Mouse (Mus musculus) cerebellum, adult 8-10 months (tissue): ENCODE measurements around the gene Psmb3.
A peak's percentile ranks its signal among the peaks of the same experiment; 100 is the strongest.
"Not testable (repeated sequence)": the region's sequence is repeated elsewhere in the genome, so short reads cannot be mapped to it uniquely, and the experiment has no call there.

Experiments
- DNase-seq: peaks from one replicate; pipeline ENCODE4 v3.0.0; 2022

Psmb3 gene

GRCm38 (mm10) chr11:97697199-97697890 is 5.9 kb upstream of the Psmb3 start:
- DNase-seq, result no peak

DNA sequence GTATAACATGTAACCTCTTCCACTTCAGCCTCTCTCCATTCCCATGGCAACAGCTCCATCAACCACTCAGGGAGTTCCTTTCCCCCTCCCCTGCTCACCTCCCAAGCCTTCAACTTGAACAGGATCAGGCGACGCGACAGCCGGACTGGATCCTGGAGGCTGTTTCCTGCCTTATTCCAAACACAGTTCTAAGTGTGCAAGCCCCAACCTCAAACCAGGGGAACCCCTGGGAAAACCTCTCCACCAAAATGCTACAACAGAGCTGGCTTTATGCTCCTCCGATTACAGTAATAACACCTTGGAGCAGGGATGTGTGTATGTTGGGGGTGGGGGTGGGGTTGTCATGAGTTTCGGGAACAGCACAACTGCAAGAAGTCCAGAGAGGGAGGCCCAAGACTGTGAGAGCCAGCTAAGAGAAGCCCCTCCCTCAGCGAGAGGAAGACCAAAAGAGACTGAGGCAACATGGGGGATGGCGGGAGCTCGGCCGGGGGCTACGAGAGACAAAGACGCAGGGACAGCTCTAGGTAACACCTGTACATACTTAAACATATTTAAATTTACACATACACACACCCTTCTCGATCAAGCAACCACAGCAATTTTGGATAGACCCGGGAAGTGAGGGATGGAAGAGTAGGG is 5.2 kb upstream of the Psmb3 start:
- DNase-seq, result no peak

- peak; percentile 64 for DNase-seq
Observed at GRCm38 (mm10) chr11:97698741-97699611, 4.2 kb upstream of the Psmb3 start.

DNA sequence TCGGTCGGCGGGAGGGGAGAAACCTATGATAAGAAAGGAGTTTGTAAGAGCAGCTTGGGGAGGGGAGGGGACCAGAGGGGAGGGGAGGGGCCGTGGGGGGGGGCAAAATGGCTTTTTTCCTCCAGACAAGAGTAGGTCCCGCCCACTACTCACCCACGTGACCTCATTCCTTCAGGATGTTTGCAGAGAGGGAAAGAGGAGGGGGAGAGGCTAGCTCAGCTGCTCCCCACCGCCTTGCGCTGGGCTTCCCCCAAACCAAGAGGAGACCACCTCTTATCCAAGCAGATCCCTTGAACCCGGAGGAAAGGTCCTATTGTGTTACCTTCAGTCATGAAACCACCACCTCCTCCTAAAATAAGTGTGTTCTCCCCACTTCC is 3.6 kb upstream of the Psmb3 start:
- peak; percentile 83 for DNase-seq

DNA sequence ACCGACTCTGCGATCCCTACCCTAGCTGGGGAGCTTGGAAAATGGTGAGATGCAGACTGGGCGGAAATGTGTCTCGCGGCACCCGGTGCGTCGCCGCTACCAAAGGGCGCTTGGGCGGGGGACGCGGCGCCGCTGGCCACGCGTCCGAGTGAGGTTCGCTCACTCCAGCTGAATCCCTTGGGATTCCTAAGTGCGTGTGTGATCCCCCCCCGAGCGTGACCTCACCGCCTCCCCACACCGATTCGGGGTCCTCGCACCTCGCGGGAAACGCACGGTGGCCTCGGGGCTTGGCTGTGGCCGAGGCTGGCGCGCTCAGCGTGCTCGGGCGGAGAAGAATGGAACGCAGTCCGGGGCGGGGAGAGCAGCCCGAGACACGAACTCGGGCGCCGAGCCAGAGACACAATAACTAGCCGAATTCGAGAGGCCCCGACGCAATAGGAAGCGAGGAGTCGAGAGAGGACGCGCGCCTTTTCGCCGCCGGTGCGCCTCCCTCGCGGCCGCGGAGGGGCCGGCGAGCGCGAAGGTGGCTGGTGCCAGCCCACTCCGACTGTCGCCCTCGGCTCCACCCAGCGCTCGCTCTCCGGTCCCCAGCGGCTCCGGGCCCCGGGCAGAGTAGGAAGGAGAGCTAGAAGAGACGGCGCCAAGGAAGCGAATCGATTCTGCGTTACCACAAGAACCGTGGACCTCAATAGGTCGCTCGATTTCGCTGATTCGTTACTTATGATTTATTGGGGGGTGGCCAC is 3.0 kb upstream of the Psmb3 start, which contains the start of gene Pcgf2:
Gene Pcgf2 (minus strand): TSS at position 495 of the 743 bp plus-strand sequence.
- DNase-seq, result peak; percentile 80

- DNase-seq, result no peak
Observed at GRCm38 (mm10) chr11:97700746-97701580, 2.2 kb upstream of the Psmb3 start.

DNA sequence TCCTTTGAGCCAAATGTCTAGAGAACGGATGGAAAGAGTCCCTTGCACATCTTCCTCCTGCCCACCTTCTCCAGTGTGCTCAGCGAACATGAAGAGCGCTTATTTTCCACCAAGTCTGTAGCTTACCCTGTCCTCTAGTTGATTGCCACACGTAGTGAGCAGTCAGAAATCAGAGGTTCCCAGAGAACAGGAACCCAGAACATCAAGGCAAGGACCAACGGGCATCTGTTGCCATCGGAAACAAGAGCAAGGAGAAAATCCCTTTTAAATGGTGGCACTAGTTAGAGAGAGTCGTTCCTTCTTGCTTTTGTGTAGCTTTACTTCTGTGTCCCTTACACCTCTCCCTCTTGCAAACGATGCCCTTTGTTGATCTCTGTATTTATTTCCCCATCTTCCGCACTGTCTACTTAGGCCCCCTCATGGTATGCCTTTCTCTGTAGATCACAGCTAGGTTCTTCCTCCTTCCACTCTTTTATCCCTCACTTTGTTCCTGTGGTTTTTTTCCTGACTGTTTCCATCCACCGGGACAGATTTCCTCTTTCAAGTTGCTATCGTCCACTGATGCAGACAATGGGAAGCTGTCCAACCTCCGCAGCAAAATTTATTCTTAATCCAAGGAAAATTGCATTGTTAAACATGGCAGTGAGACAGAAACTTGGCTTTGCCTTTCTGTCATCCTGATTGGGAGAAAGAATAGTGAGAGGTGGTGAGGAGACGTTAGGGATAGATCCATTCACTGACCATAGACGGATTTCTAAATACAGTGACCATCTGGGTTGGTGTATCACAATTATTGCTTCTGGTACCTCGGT is 1.4 kb upstream of the Psmb3 start:
- DNase-seq, result no peak

- DNase-seq, result peak; percentile 89
Observed at GRCm38 (mm10) chr11:97702393-97702745, 830 bp upstream of the Psmb3 start.

DNA sequence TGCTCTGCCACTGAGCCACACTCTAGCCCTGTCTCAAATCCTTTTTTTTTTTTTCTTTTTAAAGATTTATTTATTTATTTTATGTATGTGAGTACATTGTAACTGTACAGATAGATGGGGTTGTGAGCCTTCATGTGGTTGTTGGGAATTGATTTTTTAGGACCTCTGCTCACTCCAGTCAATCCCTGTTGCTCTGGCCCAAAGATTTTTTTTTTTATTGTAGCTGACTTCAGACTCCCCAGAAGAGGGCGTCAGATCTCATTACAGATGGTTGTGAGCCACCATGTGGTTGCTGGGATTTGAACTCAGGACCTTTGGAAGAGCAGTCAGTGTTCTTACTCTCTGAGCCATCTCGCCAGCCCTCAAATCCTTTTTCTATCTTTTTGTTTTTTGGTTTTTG is 6.9 kb downstream of the Psmb3 start:
- DNase-seq, result not testable (repeated sequence)

- DNase-seq, result no peak
Observed at GRCm38 (mm10) chr11:97711200-97711900, 8.2 kb downstream of the Psmb3 start.

DNA sequence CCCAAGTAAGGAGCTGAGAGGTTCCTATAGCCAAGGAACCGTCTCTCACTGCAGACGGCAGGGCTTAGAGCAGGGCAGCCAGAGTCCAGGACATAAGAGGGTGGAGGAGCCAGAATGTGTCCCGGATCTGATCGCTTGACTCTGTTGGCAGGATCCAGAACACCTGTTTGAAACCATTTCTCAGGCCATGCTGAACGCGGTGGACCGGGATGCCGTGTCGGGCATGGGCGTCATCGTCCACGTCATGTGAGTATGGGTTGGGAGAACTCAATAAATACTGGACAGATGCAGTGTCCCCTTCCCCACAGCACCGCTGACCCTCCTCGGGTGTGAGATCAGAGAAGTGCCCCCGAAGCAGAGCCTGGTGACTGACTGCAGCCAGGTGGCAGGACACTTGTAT is 9.1 kb downstream of the Psmb3 start:
- DNase-seq, result no peak

- no peak for DNase-seq
Observed at GRCm38 (mm10) chr11:97713896-97714295, 10.7 kb downstream of the Psmb3 start.

DNA sequence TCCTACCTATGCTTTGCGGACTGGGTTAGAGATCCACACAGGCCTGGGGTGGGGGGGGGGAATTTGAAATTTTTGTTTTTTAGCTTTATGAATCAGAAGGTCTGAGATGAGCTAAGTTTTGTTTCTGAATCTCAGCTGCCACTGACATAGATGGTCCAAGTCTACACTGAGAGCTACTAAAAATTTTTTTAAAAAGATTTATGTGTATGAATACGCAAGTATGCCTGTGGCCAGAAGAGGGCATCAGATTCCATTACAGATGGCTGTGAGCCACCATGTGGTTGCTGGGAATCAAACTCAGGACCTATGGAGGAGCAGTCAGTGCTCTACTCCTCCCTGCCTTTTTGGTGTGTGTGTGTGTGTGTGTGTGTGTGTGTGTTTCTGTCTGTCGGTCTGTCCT is 11.2 kb downstream of the Psmb3 start:
- DNase-seq, result no peak

DNA sequence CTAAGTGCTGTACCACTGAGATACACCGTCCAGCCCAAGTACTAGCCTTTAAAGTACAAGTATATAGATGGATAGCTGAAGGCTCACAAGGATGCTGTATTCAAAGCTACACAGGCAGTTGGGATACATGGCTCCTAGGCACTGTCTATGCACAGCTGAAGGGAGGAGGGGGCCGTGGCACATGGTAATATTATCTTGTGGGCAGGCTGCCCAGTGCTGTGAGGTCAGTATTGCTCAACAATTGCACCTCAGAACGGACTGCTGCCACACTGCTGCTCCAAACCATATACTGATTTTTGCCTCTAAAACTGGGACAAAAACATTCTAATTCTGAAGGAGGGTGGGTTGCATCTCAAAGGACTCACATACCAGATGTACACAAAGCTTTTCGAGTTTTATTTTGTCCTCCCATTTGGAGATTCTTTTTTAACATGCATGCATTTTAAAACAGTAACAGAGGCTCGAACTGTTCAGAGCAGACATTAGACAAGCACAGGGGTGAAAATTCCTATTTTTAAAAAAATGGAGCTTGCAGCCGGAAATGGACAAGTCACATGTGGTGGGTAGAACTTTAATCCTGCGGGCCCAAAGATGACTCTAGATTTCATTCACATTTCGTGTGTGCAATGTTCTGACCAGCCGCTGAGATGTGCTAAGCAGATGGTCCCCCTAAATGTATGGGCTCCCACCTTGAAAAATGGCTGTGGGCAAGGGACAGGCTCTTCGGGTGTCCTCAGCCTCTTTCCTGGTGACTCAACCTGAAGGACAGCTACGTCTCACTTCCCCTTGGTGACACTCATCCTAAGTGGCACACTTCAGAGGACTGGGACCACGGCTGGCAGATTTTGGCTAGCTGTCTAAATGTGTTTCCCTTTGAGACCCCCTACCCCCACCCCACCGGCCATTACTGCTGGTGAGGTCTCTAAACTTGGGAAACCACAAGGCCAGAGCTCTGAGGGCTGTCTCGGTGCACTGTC is 11.9 kb downstream of the Psmb3 start:
- DNase-seq, result no peak

- DNase-seq, result no peak
Observed at GRCm38 (mm10) chr11:97716021-97716420, 12.8 kb downstream of the Psmb3 start.

- no peak for DNase-seq
Observed at GRCm38 (mm10) chr11:97717369-97718280, 14.4 kb downstream of the Psmb3 start.

- DNase-seq, result no peak
Observed at GRCm38 (mm10) chr11:97718281-97718860, 15.2 kb downstream of the Psmb3 start.

DNA sequence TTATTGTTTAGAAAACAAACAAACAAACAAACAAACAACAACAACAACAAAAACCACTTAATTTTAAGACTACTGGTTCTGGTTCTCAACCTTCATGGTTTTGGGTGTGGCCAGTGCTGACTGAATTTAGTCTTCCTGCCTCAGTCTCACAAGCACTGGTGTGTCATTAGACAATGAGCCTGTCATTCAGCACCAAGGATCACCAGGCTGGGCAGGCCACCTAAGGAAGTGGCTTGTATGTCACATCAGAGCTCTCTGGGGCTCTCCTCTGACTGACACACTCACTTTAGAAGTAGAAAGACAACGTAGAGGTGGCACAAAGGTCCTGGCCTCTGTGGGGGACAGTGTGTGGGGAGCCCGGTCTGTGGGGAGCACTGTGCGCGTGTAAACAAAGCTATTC is 15.8 kb downstream of the Psmb3 start:
- no peak for DNase-seq
